Mouse (Mus musculus) adrenal gland, adult 18-20 months (tissue): ENCODE data around the gene Rad51b. TPM values are rescaled to one million over a fixed set of nuclear protein-coding genes. Genes with fewer than 3 reads are reported as not detected.

ENCODE experiments used
- DNase-seq, 2 experiments: peaks; one replicate each; pipeline ENCODE4 v3.0.0; 2021 to 2022; ENCODE audit warnings: low spot score in 2 of 2
- total RNA-seq, 2 experiments: library from RNA; stranded (reverse); gene quantifications; 1 replicate in 1 of 2; 2 replicates in 1 of 2; pipeline ENCODE4 v1.2.3; 2021

Rad51b gene
- total RNA-seq, 2 experiments from 2014 or later, result 0.26 to 0.46 TPM

DNA sequence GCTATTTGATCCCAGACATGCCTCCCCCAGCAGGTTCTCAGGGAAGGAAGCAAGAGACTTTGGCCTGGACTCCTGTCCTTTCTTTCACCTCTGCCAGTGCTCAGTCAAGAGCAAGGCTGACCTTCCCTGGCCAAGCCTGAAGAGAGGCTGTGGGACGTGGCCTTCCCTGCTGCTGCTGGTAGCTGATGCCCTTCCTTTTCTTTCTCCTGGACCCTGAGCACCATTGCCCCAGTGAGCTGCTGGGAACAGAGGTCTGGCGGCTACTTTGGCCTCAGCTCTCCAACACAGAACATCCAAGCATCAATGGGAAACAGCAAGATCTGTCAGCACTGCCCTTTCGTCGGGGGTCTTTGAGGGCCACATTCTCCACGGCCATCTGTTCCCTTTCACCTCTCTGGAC is 455.1 kb downstream of the Rad51b start:
- DNase-seq, result no peak

DNA sequence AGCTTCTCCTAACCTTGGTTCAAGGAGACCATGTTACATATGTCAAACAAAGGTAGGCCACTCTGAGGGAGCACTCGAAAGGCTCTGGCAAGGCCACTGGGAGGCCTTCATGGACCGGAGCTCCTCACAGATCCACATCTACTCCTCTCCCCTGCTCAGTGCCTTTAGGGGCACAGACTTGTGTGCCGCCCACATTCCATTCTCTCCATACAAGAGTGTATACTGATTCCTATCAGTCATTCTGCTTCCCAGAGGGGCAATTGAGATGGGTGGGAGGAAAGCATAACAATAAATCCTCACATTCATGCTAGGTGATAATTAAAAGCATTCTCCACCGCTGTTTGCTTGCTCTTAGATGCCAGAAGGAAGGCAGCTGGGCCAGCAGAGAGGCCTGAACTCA is 458.5 kb downstream of the Rad51b start:
- DNase-seq, result no peak

DNA sequence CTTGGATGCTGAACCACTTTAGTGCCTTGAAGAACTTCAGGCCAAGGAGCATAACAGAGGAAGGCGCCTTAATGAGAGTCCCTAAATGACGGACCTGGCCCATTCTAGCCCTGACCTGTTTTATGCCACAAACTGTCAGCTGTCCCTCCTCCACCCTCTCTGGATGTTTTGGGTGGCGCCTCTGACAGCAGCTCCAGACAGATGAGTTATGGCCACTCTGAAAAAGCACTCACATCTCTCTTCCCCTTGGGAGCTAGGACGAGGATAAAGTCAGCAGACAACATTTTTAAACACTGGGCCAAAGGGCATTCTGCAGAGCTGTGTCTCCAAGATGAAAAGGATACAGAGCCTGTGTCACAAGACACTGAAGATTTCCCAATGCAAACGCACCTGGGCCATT is 459.3 kb downstream of the Rad51b start:
- DNase-seq, result no peak

DNA sequence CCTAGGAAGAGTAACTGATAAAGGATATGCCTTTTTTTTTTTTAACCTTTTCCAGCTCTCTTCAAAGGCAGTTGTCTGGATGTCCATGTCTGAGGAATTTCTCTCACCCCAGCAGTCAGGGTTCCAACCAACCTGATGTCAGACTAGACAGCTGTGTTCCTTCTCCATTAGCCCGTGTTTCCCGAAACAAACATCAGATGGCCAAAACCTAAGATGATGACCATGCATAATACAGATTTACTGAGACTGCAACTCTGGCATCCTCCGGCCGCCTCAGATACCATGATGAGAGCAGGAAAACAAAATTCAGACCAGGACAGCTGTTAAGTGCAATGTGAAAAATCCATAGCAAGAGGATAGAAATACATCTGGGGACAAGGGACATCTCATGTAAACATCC is 460.7 kb downstream of the Rad51b start:
- no peak for DNase-seq

DNA sequence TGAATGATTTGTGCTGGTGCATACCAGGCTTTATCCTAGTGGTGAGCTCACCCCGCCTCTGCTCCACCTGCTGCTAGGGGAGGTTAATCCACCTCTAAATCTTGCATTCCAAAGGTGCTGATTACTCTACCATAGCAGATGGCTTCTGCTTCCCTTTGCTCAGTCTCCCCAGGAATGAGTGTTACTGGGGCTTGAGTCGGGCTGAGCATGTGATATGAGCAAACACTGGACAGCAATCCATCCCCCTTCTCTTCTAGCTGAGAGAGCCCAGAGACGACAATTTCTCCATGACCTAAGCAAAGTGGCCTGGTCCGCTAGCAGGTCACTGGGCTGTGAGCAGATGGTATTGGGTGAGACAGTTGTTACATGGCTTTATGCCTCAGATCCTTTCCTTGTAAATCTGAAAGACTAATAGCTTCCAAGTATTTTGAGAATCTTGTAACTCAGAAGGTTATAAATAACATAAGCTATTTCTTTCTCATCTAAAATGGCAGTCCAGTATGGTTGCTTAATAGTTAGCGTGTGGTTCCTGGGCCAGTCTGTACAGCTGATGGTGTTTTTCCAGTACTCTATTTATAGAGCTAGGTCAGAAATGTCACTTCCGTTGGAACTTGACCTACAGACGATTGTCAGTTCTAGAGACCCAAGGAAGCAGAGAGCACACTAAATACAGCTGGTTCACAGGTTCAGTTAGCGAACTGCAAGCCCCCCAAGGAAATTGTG is 462.3 kb downstream of the Rad51b start:
- DNase-seq, result no peak

DNA sequence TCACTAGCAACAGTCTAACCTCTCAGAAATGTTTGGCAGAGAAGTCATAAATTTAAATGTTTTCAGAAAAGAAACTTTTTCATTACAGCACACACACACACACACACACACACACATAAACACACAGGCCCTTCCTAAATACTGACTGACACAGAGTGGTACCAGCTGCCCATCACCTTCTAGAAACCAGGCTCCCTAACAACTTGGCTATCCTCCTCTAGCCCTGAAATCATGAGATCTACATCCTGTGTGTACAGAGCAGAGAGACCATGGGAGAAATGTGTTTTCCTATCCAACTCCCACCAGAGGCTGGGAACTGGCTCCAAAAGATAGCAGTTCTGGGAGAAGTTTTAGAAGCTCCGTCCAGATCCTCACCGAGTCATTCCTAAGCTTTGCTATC is 464.1 kb downstream of the Rad51b start:
- no peak for DNase-seq

DNA sequence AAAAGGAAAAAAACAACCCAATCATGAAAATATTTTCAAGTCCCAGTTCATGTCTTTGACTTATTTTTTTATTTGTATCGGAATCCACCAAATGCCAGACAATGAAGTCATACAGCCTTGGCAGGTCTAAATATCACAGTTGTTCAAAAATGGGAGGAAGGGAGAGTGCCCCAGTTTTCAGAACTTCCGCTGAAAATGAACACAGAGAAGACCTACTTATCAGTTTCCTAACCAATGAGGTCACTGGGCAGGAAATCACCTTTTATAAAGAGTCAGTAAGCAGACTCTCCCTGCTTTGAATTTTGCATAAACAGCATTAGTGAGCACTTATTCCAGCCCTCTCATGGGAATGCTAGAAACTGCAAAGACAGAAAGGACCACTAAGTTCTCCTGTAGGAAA is 465.0 kb downstream of the Rad51b start:
- DNase-seq, result no peak

DNA sequence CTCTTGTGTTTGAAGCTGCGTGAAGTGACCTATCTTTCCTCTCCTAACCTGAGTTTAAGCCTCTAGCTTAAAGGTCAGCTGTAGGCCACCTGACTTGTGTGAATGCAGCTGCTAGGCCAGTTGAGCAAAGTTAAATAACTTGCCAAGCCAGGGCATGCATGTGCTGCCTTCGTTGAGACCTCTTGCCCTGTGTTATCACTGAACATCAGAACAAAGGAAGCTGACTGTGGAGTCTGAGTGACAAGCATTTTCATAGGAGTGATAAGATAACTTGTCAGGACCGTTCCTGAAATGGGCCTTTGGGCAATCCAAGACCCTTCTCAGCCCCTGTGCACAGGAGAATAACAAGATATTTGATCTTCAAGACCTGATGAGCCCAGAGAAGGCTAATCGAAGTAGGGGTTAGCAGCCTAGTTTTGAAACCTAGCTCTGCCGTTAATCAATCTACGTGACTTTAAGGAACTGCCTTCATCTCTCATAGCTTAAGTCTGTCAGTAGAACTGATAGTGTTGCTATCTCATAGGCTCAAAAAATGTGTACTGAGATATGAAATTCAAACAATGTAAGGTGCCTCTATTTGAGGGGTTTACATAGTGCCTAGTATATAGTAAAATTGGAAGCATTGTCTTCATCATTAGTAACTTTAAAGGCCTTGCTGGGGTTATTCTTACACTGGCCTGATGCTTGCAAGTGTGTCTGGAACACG is 465.6 kb downstream of the Rad51b start:
- no peak for DNase-seq

DNA sequence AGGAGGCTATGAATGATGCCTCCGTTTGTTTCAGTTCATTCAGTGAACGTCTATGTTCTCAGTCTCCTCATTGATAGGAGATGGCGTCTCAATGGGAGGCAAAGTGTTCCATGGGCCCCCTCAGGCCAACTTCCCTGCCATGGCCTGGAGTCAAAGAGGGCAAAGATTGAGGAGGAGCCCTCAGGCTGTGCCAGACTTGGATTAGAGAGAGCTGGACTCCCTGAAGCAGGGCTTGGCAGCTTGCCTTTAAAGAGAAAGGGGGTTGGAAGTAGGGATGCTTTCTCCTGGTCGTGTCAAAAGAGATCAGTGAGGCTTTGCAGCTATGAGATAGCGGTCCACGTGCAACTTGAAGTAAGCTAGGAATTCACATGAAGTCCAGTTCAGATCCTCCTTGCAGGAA is 469.0 kb downstream of the Rad51b start:
- no peak for DNase-seq

DNA sequence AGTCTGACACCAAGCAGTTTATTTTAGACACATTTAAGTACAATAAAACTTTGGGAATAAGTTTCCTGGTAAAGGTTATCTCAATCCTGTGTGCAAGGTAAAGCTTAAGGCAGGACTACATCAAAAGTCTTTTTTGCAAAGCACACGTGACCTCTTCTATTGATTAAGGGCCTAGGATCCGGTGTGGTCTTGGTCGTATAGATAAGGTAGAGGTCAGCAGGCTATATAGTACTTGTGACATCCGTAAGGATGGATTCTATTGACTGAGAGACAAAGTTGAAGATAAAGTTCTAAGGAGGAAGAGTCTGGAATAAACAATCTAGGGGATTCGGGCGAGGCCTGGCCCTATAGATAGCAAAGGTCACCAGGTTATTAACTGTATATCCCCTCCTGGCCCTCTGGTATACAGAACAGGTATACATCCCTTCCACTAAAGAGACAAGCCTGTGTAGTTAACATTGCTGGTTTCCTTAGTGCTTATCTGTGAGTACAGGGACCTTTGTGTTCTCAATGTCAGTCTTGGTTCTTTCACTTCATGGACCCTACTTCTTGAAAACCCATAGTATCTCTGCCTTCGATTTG is 471.8 kb downstream of the Rad51b start:
- no peak for DNase-seq

DNA sequence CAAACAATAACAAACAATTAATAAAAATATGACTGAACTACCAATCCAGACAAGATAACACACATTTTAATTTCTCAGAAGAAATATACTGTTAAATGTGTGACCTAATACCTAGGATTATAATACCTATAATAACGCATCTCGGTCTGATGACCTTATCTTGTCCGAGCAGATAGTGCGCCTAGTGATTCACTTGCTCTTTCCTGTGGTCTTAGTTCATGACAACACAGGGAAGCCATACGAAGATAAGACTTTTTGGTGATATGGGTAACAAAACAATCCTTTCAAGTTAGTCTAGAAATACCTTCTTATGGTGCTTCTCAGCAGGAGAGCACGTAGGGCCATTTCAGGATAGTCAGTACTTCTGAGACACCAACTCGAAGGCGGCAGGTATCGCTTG is 472.7 kb downstream of the Rad51b start:
- DNase-seq, result no peak

DNA sequence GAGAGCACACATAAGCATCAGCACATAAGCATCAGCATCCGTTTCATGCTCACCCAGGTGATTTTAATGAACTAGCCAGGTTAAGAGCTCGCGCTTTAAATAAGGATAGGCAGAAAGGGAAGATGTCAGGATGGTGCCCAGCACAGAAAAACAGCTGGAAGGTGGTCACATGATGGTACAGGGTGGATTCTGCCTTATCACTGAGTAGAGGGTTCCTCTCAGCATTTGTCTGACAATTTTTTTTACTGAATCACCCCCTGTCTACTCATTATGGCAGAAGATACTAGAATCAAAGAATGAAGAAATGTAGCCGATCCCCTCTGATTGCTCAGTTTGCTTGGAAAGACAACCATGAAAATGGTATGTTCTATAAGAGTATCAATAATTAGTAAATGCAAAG is 474.1 kb downstream of the Rad51b start:
- no peak for DNase-seq

DNA sequence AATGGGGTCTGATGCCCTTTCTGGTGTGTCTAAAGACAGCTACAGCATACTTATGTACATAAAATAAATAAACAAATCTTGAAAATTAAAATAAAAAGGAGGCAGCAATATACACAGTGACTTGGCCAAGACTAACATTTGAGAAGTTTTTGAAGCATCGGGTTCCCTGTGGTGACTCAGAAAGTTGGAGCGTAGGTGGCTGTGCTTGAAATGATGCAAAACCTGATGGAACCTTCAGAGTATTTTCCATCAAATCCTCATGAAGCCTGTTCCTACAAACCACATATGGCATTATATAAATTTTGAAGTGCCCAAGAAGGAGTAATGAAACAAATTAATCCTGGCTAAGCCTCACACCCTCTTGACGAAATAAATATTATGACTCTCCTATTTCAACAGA is 474.7 kb downstream of the Rad51b start:
- no peak for DNase-seq

DNA sequence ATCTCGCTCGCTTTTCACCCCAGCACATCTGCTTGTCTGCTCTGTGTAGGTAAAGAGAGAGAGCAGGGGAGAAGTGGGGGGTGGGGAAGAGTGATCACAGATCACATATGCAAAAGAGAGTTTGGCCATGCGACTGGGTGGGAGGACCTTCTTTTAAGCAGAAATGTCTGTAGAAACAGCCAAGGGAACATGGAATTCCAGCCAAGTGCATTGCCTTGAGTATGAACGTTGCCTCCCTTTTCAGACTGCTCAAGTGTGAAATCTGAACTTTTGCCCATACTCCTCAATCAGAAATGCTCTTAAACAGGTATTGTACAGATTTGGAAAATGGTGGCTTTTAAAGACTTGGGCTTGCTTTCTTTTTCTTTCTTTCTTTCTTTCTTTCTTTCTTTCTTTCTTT is 476.2 kb downstream of the Rad51b start:
- DNase-seq, result no peak

DNA sequence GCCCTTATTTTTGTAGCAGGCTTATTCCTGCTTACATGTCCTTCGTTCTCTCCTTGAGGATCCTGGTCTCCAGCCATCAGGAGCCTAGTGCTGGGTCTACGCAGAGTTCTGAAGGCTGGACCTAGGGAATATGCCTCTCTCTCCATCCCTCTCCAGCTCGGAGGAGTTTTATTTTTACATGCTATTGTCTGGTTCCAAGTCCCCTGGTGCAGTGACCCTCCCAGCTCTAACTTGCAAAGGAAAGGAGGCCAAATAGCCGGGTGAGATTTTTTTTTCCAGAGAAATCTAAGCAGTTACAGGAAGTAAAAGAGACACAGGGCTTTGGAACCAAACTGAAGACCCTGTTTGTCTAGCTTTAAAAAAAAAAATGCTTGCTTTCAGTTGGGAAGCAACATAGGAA is 477.5 kb downstream of the Rad51b start:
- DNase-seq, result no peak

DNA sequence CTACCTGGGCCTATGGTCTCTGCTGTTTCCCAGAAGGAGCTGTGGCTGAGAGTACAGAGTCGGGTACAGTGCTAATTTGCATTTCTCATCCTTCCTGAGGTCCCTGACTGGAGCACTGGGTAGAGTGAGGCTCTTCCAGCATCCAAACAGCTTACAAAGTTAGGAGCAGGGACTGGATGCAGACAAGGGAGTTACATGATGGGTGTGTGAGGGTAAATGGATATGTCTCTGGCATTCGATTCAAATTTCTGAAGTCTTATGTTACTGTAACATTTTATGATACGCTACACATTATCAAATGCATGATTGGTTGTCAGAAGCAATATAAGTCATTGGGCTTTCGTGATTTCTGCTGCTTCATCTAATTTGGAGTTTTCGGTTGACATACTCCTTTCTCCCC is 479.7 kb downstream of the Rad51b start:
- DNase-seq, result no peak

DNA sequence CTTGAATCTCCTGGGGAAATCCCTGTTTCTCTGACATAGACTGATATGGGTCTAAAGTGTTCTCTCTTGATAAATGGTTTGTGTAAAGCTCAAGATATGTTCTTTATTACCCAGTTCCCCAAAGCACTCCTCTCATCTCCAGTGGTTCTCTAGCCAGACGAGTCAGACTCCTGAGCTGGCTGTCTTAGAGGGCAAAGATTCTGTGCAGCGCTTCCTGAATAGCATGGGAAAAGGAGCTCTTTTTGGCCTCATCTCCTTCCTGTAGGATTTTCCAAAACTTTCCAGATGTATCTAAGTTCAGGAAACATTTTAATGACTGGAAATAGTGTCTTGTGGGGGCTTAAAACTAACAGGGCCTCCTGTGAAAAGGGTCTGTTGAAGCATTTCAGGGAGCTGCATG is 483.7 kb downstream of the Rad51b start:
- no peak for DNase-seq

DNA sequence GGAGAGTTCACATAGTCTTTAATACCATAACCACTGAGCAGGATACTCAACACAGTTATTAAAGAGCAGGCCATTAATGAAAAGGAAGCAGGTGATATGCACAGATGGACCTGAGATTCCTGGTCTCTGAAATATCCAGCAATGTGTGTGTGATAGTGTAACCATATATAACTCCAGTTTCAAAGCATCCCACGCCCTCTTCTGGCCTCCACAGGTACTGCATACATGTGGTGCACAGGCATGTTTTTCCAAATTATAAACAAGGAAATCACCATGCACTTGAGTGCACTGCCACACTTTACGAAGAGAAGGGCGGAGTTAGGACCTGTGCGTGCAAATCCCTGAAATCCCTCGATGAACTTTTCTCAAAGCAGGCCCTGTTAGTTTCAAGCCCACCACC is 484.7 kb downstream of the Rad51b start:
- no peak for DNase-seq

DNA sequence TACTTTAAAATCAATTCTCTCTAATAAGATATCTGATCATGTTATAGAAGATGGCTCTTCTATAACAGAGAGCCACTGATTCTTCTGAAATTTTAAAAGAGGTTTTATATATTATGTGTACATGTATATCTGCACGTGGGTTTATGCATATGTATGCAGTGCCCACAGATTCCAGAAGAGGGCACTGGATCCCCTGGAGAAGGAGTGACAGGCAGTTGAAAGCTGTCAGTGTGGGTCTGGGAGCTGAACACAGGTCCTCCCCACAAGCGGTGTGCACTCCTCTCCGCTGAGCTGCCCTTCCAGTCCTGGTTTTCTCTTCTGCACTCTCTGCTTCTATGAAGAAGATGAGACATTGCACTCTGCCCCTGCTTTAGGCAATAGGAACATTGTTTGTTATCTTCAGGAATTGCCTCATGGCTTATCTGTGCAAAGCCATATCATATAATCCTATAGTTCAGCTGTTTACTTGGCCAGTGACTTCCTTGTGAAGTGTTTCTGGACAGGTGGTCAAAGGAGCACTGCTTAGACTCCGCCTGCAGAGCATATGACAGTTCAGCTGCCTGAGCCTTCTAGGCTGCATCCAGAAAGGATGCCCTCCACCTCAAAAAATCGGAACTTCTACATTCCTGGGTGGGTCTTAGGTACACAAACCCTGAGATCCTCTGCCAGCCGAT is 485.5 kb downstream of the Rad51b start:
- no peak for DNase-seq

DNA sequence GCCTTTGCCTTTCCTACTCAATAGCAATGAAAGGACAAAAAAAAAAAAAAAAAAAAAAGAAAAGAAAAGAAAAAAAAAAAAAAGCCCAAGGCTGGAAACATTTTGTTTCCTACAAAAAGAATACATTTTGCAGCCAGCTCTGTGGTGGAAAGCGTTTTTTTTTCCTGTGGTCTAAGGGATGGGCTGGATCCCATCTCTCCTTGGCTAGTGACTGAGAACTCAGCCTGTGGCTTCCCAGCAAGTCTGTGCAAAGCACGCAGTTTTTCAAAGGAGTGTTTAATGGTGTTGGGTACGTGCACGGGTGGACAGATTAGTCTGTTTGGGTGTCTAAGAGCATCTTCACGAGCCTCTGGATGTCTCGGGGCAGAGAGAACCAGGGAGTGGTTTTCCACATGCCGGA is 487.1 kb downstream of the Rad51b start:
- DNase-seq, result no peak

DNA sequence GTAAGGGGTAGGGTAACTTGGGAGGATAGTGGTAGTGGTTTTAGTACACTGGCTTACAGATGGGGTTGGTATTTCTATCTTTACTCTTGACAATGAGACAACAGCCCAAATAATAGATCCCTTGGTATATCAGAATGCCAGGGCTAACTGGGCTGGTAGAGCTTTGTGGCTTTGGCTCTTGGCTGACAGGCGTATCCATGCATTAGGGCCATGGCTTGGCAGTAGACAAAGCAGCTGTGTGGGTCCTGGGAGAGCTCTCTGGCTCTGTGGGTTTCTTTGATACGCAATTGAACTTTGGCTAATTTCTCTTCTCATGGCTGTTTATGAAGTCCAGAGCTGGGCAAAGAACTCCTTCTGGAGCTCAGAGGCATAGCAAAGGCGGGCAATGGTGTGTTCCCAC is 488.6 kb downstream of the Rad51b start:
- no peak for DNase-seq

DNA sequence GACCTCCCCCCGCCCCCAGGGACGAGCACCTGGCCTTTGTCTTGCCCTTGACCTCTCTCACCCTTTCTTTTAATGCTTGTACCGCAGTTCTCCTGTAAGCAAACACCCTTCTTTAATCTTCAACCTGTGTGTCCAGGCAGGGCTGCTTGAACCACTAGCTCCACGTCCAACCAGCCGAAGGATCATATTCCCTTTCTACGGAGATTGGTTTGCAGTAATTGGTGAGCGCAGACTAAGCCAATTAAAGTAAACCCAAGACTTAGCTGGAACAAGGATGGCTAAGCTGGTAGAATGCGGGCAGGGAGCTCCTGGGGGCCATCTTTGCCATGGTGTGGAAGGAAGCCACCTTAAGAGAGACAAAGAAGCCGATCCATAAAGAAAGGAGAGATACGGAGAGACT is 490.5 kb downstream of the Rad51b start:
- DNase-seq, result no peak
